In the genomic region with DNA sequence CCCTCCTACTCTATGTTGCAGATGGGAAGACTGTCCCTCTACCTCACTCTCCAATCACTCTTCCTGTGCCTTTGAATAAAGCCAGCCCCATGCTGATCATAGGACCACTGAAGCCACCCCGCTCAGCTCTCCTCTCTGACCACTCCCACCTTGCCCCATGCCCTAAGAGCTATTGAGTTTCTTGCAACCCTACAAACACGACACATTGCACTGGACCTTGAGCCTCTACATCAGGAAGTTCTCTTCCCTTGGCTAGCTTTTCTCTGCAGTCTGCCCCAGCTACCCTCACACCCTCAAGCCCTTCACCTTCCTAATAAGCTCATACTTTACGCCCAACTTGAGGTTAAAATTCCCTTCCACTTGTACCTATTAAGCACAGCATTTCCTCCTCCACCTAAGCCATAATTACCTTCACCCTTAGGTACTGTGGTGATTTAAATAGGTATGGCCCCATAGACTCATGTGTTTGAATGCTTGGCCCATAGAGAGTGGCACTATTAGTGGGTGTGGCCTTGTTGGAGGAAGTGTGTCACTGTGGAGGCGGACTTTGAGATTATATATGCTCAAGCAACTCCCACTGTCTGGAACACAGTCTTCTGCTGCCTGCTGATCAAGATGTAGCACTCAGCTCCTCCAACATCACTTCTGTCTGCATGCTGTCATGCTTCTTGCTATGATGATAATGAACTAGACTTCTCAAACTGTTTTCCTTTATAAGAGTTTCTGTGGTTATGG, we compare ENCODE assay signal across 25 mouse cellular contexts. TPM values are rescaled to one million over a fixed set of nuclear protein-coding genes. Genes with fewer than 3 reads are reported as not detected.
DNase-seq lines count a peak whose midpoint lies in the region; ATAC-seq and TF ChIP-seq lines count a peak whose summit lies in the region.
"Had no signal": no experiment of that assay in that cellular context is flagged by ENCODE, and none has a peak within 500 bp of the region (broad histone marks: within the 10 kb centered on the region; RNA-seq: fewer than 3 reads in every experiment).

No protein-coding gene starts in this region.

- H3K9me3 ChIP-seq in liver, embryonic 15.5 days (replicated peaks) = no peaks in the 10 kb centered on the region
- H3K9me3 ChIP-seq: embryonic facial prominence, embryonic 12.5 days; embryonic facial prominence, embryonic 15.5 days; hindbrain, embryonic 10.5 days; hindbrain, embryonic 13.5 days had no signal

- no peak overlapping the region for H3K9ac ChIP-seq in liver, embryonic 15.5 days
- H3K9ac ChIP-seq: embryonic facial prominence, embryonic 12.5 days; embryonic facial prominence, embryonic 15.5 days; forebrain, postnatal 0 days; hindbrain, embryonic 13.5 days had no signal

- DNase-seq in heart, adult 11 months = peak; percentile 50
- DNase-seq in heart, postnatal 25 days (ENCODE audit: low spot score) = no peak
- no peak for DNase-seq in layer of hippocampus, adult 2 months (ENCODE audit: low spot score in 2 of 2)
- no peak for DNase-seq in layer of hippocampus, postnatal 25 days (ENCODE audit: extremely low spot score in 1 of 2, low spot score in 1 of 2)
- no peak for DNase-seq in liver
- DNase-seq: adrenal gland, adult 8-10 months; adrenal gland, postnatal 25 days; B cell, adult 2 months; cerebellum, adult 18-20 months; cerebellum, adult 9-10 months; cerebellum, postnatal 14 days; forebrain, postnatal 0 days; gastrocnemius, adult 2 months; gastrocnemius, postnatal 14 days; heart, adult 18-20 months; heart, postnatal 36 days had no signal

- WGBS in liver, embryonic 15.5 days (ENCODE audit: insufficient replicate concordance) = 86% methylated on average over 4 of the region's 4 CpGs

- TF ChIP-seq CTCF in layer of hippocampus, adult 2 months (conservative IDR thresholded peaks at IDR 0.05) = no peak

- peaks cover 71% of the 10 kb centered on the region for H3K4me1 ChIP-seq in liver, embryonic 15.5 days (replicated peaks)

- H3K4me2 ChIP-seq in liver, embryonic 15.5 days = no peak overlapping the region
- H3K4me2 ChIP-seq: embryonic facial prominence, embryonic 12.5 days; embryonic facial prominence, embryonic 15.5 days; hindbrain, embryonic 13.5 days had no signal

- ATAC-seq in liver, embryonic 15.5 days (ENCODE audit: insufficient read depth) = no peak
- no peak for ATAC-seq in CD4-positive, CD25-positive, alpha-beta regulatory T cell, adult 4 months
- ATAC-seq: activated CD4-positive, CD25-positive, alpha-beta regulatory T cell, adult 4 months; forebrain, embryonic 14.5 days; forebrain, postnatal 0 days; hindbrain, embryonic 16.5 days had no signal

- no peak overlapping the region for H3K4me3 ChIP-seq in layer of hippocampus, adult 2 months
- no peak overlapping the region for H3K4me3 ChIP-seq in liver, embryonic 15.5 days (replicated peaks)
- H3K4me3 ChIP-seq: embryonic facial prominence, embryonic 12.5 days; embryonic facial prominence, embryonic 15.5 days; gastrocnemius, adult 2 months; hindbrain, embryonic 10.5 days; hindbrain, embryonic 13.5 days had no signal

- H3K27ac ChIP-seq in layer of hippocampus, adult 2 months = peak overlapping the region; percentile 98; the same call in 1 of the 2 replicates
- H3K27ac ChIP-seq in liver, embryonic 15.5 days (replicated peaks) = peak overlapping the region; percentile 90
- H3K27ac ChIP-seq: embryonic facial prominence, embryonic 12.5 days; embryonic facial prominence, embryonic 15.5 days; gastrocnemius, adult 2 months; hindbrain, embryonic 10.5 days; hindbrain, embryonic 13.5 days had no signal

- H3K36me3 ChIP-seq in liver, embryonic 15.5 days (replicated peaks) = peaks cover 8% of the 10 kb centered on the region
- H3K36me3 ChIP-seq: embryonic facial prominence, embryonic 12.5 days; embryonic facial prominence, embryonic 15.5 days; hindbrain, embryonic 10.5 days; hindbrain, embryonic 13.5 days had no signal

- intact Hi-C loops in heart, postnatal 25 days (cut with DNase I) = loop anchor here (5.0 kb wide), 1 partner anchor 119 kb away; the partner anchor contains the start of genes Cwc15 and Kdm4d

- H3K27me3 ChIP-seq in liver, embryonic 15.5 days = no peaks in the 10 kb centered on the region
- H3K27me3 ChIP-seq: embryonic facial prominence, embryonic 15.5 days had no signal

RNA-seq across cellular contexts. Expression of gene Endod1, which starts 2.0 kb away (rescaled TPM):
- 1 to 10 TPM; 7.6 to 8.5 TPM for total RNA-seq in heart, postnatal 25 days (2021)
- total RNA-seq in layer of hippocampus, adult 2 months (2021) = 10 to 100 TPM; 67.3 to 73.6 TPM
- 10 to 100 TPM; 62.7 to 74.4 TPM for total RNA-seq in layer of hippocampus, postnatal 25 days (2021)
- 43.3 and 46.5 TPM in 2 replicates for polyA plus RNA-seq in liver, embryonic 15.5 days (2015; fragmentation: Nextera tagmentation; extraction: Ambion mirVana)
- 10 to 100 TPM; 23.0 to 31.9 TPM for polyA plus RNA-seq in CD4-positive, CD25-positive, alpha-beta regulatory T cell, adult 4 months (2017; shearing (Covaris generic))

Comparison
In these comparisons a context has a peak if more than half of its experiments do, and no peak if none do; other contexts are left out.
1. RNA of gene Endod1, which starts 2.0 kb away (total RNA-seq): 62.7 to 74.4 TPM in layer of hippocampus, postnatal 25 days and 67.3 to 73.6 TPM in layer of hippocampus, adult 2 months; 7.6 to 8.5 TPM in heart, postnatal 25 days; every median in the first group is over 4 times any median in the second.